Mouse (Mus musculus): ENCODE data around the gene Epha1.

The Epha1 gene

GRCm38 (mm10) chr6:42339189-42339588, 33.9 kb downstream of the Epha1 start:
- in situ Hi-C loops (cut with MboI, MseI), result no loop called here

GRCm38 (mm10) chr6:42330946-42331345, 42.1 kb downstream of the Epha1 start:
- in situ Hi-C loops (cut with MboI, MseI), result no loop called here

GRCm38 (mm10) chr6:42330216-42330615, 42.9 kb downstream of the Epha1 start:
- in situ Hi-C loops (cut with MboI, MseI), result no loop called here

- in situ Hi-C loops (cut with MboI, MseI), result loop anchor here (5.0 to 10.0 kb wide), 2 partner anchors 61 to 64 kb away; partner anchors contain the start of genes Casp2 (in 1 of the 2) and Tmem139 (in 1 of the 2)
Measured at GRCm38 (mm10) chr6:42328757-42329156, 44.3 kb downstream of the Epha1 start.

- in situ Hi-C loops (cut with MboI, MseI), result loop anchor here (5.0 to 10.0 kb wide), 2 partner anchors 59 to 62 kb away; partner anchors contain the start of genes Casp2 (in 1 of the 2) and Tmem139 (in 1 of the 2)
Measured at GRCm38 (mm10) chr6:42326509-42326908, 46.6 kb downstream of the Epha1 start.

GRCm38 (mm10) chr6:42325268-42325609, 47.8 kb downstream of the Epha1 start:
- in situ Hi-C loops (cut with MboI, MseI), result loop anchor here (5.0 to 10.0 kb wide), 2 partner anchors 58 to 60 kb away; partner anchors contain the start of genes Casp2 (in 1 of the 2) and Tmem139 (in 1 of the 2)

- in situ Hi-C loops (cut with MboI, MseI), result loop anchor here (5.0 to 10.0 kb wide), 3 partner anchors 57 to 97 kb away; partner anchors contain the start of genes Casp2 (in 1 of the 2) and Tmem139 (in 1 of the 2)
Measured at GRCm38 (mm10) chr6:42324482-42325267, 48.4 kb downstream of the Epha1 start, which contains the start of gene Fam131b. Fam131b (minus strand) TSS chr6:42324643.

- in situ Hi-C loops (cut with MboI, MseI), result loop anchor here (5.0 to 10.0 kb wide), 2 partner anchors 59 to 97 kb away; partner anchors contain the start of genes Casp2 (in 1 of the 2) and Tmem139 (in 1 of the 2)
Measured at GRCm38 (mm10) chr6:42324067-42324481, 49.0 kb downstream of the Epha1 start.

- in situ Hi-C loops (cut with MboI, MseI), result loop anchor here (5.0 to 10.0 kb wide), 2 partner anchors 59 to 96 kb away; partner anchors contain the start of genes Casp2 (in 1 of the 2) and Tmem139 (in 1 of the 2)
Measured at GRCm38 (mm10) chr6:42323371-42324066, 49.5 kb downstream of the Epha1 start.

- in situ Hi-C loops (cut with MboI, MseI), result no loop called here
Measured at GRCm38 (mm10) chr6:42318293-42318692, 54.8 kb downstream of the Epha1 start.

GRCm38 (mm10) chr6:42310427-42311053, 62.5 kb downstream of the Epha1 start:
- in situ Hi-C loops (cut with MboI, MseI), result no loop called here

- in situ Hi-C loops (cut with MboI, MseI), result loop anchor here in 1 of 2 experiments (10.0 kb wide), 1 partner anchor 275 kb away; no protein-coding TSS in a partner anchor
Measured at GRCm38 (mm10) chr6:42309816-42310378, 63.2 kb downstream of the Epha1 start.
